Mouse (Mus musculus): ENCODE data around the gene Clint1. TPM values are rescaled to one million over a fixed set of nuclear protein-coding genes. Genes with fewer than 3 reads are reported as not detected.
"Not testable (repeated sequence)": the region's sequence is repeated elsewhere in the genome, so short reads cannot be mapped to it uniquely, and the experiment has no call there.

Clint1 gene
- polyA plus RNA-seq, 1 experiment from 2014 or later, result 81.5 TPM

DNA sequence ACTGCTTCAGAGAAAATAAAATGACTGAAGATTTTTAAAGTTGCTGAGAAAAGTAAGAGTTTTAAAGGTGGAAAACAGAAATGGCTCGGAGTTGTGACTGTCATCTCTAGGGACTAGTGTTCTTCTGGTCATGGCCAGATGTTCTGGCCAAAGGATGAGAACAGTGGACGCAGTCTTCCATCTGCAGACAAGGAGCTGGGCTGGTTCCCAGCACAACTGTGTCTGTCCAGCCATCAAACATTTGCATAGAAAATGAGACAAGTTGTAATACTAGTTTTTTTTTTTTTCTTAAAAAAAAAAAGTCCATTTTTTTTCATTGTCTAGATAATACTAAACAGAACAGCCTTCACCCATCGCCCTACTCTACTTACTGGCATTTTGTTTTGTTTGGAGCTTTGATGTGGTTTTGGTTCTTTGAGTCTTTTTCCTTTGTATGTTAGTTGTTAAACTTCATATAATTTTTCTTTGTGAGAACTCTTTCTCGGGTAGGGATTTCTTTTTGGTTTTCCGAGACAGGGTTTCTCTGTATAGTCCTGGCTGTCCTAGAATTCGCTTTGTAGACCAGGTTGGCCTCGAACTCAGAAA, 23.6 kb downstream of the Clint1 start:
- no peak overlapping the region for H3K4me3 ChIP-seq
- peaks cover 5% of the 10 kb centered on the region; the same call in 1 of the 2 replicates for H3K4me1 ChIP-seq
- WGBS, result 93% methylated on average over 7 of the region's 7 CpGs
- H3K27ac ChIP-seq, result no peak overlapping the region
- H3K36me3 ChIP-seq, result peaks cover 14% of the 10 kb centered on the region
- no peaks in the 10 kb centered on the region for H3K27me3 ChIP-seq (ENCODE audit: low read depth, poor library complexity, severe bottlenecking)
- DNase-seq (ENCODE audit: low spot score), result no peak
- H3K9me3 ChIP-seq (replicated peaks), result no peaks in the 10 kb centered on the region

DNA sequence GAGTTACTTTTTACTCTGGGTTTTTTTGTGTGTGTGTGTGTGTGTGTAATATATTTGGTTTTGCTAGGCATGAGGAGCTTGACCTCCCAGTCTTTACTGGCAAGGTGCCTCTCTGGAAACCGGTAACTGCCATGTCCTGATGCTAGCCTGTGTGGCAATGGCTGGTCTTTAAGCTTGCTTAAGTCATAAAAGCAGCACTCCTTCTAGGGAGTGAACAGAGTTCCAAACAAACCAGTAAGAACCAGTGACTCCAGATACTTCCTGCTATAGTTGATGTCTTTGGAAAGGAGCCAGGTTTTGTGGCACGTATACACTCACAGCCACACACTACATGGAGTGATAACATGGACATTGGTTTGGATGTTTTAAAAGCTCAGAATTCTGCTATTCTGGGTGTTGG, 24.2 kb downstream of the Clint1 start:
- H3K27me3 ChIP-seq (ENCODE audit: low read depth, poor library complexity, severe bottlenecking), result no peaks in the 10 kb centered on the region
- H3K36me3 ChIP-seq, result peaks cover 14% of the 10 kb centered on the region
- H3K4me1 ChIP-seq, result peaks cover 9% of the 10 kb centered on the region; the same call in 1 of the 2 replicates
- 100% methylated on average over 2 of the region's 2 CpGs for WGBS
- H3K27ac ChIP-seq, result no peak overlapping the region
- H3K9me3 ChIP-seq (replicated peaks), result no peaks in the 10 kb centered on the region
- DNase-seq (ENCODE audit: low spot score), result no peak
- no peak overlapping the region for H3K4me3 ChIP-seq

DNA sequence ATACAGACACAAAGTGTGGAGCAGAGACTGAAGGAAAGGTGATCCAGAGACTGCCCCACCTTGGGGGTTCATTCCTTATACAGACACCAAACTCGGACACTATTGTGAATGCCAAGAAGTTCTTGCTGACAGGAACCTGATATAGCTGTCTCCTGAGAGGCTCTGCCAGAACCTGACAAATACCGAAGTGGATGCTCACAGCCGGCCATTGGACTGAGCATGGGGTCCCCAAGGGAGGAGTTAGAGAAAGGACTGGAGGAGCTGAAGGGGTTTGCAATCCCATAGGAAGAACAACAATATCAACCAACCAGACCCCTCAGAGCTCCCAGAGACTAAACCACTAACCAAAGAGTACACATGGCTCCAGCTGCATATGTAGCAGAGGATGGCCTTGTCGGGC, 27.5 kb downstream of the Clint1 start:
- H3K4me1 ChIP-seq; H3K4me3 ChIP-seq; H3K27ac ChIP-seq; H3K36me3 ChIP-seq; DNase-seq (ENCODE audit: low spot score); H3K9me3 ChIP-seq (replicated peaks); H3K27me3 ChIP-seq (ENCODE audit: low read depth, poor library complexity, severe bottlenecking): not testable (repeated sequence)
- WGBS, result 92% methylated on average over 4 of the region's 4 CpGs

DNA sequence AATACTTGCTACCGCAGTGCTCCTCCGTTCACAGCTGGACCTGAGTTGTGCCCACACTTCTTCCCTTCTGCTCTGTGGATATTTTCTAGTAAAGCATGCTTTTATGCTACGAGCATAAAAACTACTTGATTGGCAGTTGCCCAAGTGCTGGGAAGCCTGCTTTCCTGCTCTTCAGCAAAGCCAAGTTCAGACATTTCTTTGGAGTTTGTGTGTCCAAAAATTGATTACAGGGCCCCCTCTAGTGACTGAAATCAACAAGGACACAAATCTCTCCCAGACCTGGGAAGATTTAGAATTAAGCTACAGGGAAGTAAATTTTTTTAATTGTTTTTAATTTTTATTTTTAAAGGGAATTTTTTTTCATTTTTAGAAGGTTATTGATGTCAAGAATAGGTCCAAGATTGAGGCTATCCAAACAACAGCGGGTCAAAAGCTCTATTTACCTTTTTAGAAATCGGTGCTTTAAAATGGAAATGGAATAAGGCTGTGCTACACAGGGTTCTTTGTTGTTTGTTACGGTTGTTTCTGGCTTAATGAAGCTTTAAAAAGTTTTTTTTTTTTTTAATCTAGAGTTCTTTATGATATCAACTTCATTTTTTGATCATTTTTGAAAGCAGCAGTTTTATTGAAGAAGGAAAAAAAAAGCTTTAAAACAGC, 29.3 kb downstream of the Clint1 start:
- 89% methylated on average over 6 of the region's 6 CpGs for WGBS
- Histone ChIP-seq H3K9me3 (replicated peaks) (no peaks in the 10 kb centered on the region), H3K27ac (no peak overlapping the region; the same call in 1 of the 2 replicates), H3K27me3 (ENCODE audit: low read depth, poor library complexity, severe bottlenecking) (no peaks in the 10 kb centered on the region), H3K36me3 (peaks cover 17% of the 10 kb centered on the region), H3K4me3 (no peak overlapping the region), H3K4me1 (peaks cover 9% of the 10 kb centered on the region; the same call in 1 of the 2 replicates)
- no peak for DNase-seq (ENCODE audit: low spot score)

DNA sequence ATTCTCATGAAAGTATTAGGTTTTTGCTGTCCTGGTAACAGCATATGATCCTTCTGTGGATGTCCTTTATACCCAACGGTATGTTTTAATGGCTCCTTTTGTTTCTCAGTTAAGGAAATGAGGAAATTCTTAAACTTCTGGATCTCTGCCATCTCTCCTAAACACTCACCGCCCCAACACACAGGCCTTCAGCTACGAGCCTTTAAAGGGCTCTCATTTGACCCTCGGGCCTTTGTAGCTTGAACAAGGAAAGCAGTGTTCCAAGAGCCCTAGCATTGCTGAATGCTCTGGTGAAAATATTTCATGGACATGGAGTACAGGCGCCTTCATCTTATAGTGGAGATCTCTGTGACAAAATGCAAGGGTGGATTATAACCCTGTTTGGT, 29.8 kb downstream of the Clint1 start:
- Histone ChIP-seq H3K4me3 (no peak overlapping the region), H3K36me3 (peaks cover 22% of the 10 kb centered on the region), H3K4me1 (peaks cover 9% of the 10 kb centered on the region; the same call in 1 of the 2 replicates), H3K9me3 (replicated peaks) (no peaks in the 10 kb centered on the region), H3K27me3 (ENCODE audit: low read depth, poor library complexity, severe bottlenecking) (no peaks in the 10 kb centered on the region), H3K27ac (peak overlapping the region; percentile 53; the same call in 1 of the 2 replicates)
- no peak for DNase-seq (ENCODE audit: low spot score)
- WGBS, result 77% methylated on average over 5 of the region's 5 CpGs

DNA sequence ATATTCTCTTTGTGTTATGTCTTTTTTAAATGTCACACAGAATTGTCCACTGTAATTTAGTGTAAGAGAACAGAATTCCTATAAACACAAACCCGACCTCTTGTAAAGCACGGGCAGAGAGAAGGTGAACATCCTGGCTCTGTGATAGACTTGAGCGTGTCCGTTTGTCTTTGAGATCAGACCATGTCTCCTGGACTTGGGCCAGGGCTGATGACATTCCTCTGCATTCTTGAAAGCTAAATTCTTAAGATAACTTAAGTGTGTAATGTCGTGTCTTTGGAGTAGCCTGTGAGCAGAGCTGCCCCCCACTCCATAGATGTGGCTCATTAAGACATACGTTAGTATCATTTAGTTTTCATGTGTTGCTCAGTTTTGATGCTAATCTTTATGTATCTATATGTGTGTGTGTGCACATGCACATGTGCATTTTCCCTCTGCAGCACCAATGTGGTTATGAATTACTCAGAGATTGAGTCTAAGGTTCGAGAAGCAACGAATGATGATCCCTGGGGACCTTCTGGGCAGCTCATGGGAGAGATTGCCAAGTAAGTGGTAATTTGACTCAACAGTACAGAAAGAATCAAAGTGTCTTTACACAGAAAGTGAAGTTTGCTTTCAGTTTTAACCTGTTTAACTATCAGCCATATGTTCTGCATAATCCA, 31.6 kb downstream of the Clint1 start:
- Histone ChIP-seq H3K27me3 (ENCODE audit: low read depth, poor library complexity, severe bottlenecking) (no peaks in the 10 kb centered on the region), H3K36me3 (peaks cover 37% of the 10 kb centered on the region), H3K4me1 (peaks cover 9% of the 10 kb centered on the region; the same call in 1 of the 2 replicates), H3K9me3 (replicated peaks) (no peaks in the 10 kb centered on the region), H3K27ac (no peak overlapping the region), H3K4me3 (no peak overlapping the region)
- 83% methylated on average over 8 of the region's 8 CpGs for WGBS
- DNase-seq (ENCODE audit: low spot score), result no peak

DNA sequence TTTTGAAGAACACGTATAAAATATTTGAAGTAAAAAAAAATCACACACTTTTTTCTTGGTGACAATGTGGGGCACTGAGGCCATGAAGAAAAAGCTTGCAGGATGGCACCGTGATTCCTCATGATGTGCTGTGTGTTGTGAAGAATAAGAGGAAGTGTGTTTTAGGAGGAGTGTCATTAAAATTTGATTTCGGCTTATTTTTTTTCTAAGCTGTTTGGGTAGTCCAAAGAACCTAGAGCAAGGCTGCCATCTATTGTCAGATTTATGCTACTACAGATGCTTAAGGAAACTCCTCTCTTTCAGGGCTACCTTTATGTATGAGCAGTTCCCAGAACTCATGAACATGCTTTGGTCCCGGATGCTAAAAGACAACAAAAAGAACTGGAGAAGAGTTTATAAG, 32.2 kb downstream of the Clint1 start:
- 73% methylated on average over 4 of the region's 4 CpGs for WGBS
- peaks cover 9% of the 10 kb centered on the region; the same call in 1 of the 2 replicates for H3K4me1 ChIP-seq

DNA sequence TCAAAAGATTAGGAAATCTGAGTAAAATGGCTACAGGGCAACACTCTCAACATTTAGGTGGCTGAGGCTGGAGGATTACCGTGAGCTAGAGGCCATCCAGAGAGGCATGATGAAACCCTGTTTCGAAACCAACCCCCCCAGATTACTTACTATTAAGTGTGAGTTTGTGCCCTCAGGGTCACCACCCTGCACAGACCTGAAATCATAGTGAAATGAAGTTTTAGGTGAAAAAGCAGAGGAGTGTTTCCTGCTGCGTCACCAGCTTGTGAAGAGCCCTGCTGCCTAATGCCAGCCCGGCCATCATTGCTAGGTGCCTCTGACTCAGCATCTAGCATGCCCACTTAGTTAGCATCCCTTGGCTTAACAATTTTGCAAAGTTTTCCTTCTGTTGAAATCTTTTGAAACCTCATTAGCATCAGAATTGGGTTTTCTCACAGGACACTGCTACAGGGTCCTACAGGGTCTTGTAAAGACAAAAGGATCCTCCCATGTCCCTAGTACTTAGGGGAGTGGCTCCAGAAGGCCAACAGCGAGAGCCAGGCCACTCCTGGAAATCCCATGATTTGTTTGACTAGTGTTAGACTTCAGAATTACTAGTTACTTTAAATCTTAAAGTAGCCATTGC, 33.9 kb downstream of the Clint1 start:
- H3K27ac ChIP-seq, result no peak overlapping the region
- H3K4me1 ChIP-seq, result peaks cover 2% of the 10 kb centered on the region; the same call in 1 of the 2 replicates
- no peaks in the 10 kb centered on the region for H3K9me3 ChIP-seq (replicated peaks)
- H3K36me3 ChIP-seq, result peaks cover 60% of the 10 kb centered on the region
- no peak overlapping the region for H3K4me3 ChIP-seq
- H3K27me3 ChIP-seq (ENCODE audit: low read depth, poor library complexity, severe bottlenecking), result no peaks in the 10 kb centered on the region
- no peak for DNase-seq (ENCODE audit: low spot score)
- 87% methylated on average over 5 of the region's 5 CpGs for WGBS

More for the DNA sequence above, 32.2 kb downstream of the Clint1 start:
- Histone ChIP-seq H3K27me3 (ENCODE audit: low read depth, poor library complexity, severe bottlenecking) (no peaks in the 10 kb centered on the region), H3K27ac (no peak overlapping the region), H3K4me3 (no peak overlapping the region), H3K36me3 (peaks cover 44% of the 10 kb centered on the region), H3K9me3 (replicated peaks) (no peaks in the 10 kb centered on the region)
- DNase-seq (ENCODE audit: low spot score), result no peak

DNA sequence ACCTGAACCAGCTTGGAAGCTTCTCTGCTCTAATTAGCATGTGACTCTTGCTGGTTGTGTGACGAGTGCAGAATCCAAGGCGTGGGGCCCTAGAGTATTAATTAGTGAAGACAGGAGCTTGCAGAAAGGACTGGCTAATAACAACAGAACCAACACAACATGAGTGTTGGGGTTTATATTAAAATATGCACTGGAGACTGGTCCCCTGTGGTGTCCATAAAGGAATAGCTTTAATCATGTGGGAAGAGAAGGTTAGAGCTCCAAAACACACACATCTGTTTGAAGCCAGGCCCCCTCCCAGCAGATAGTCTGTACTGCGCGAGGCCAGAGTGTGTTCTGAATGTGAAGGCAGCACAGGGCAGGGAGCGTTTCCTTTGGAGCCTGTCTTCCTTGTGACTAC, 34.7 kb downstream of the Clint1 start:
- H3K9me3 ChIP-seq (replicated peaks), result no peaks in the 10 kb centered on the region
- no peak overlapping the region for H3K27ac ChIP-seq
- H3K27me3 ChIP-seq (ENCODE audit: low read depth, poor library complexity, severe bottlenecking), result no peaks in the 10 kb centered on the region
- peaks cover 69% of the 10 kb centered on the region for H3K36me3 ChIP-seq
- no peak overlapping the region for H3K4me3 ChIP-seq
- 90% methylated on average over 5 of the region's 5 CpGs for WGBS
- DNase-seq (ENCODE audit: low spot score), result no peak
- H3K4me1 ChIP-seq, result no peaks in the 10 kb centered on the region

DNA sequence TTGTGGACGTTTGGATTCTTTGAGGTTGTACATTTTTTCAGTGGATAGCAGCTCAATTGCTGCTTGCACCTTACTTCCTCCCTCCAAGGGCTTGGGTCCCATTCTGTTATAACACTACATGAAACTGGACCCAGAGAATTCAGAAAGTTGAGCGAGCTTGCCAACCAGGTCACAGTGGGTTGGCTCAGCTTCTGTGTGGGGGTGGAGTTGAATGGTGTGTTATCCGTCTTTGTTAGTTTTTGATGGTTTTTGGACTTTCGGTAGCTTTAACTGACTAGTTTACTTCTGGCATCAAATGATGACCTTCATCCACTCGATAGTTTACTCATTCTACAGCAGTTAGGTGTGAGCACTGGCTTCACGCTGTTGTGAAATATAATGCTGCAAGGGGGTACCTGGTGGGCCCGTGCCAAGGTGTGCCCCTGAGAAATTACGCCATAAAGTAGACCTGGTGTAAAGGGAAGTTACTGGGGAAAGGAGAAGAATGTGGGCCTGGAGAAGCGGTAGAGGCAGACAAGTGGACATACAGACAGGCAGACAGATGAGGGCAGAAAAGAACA, 36.7 kb downstream of the Clint1 start:
- H3K4me1 ChIP-seq, result no peaks in the 10 kb centered on the region
- H3K4me3 ChIP-seq, result no peak overlapping the region
- WGBS, result 90% methylated on average over 9 of the region's 9 CpGs
- H3K36me3 ChIP-seq, result peaks cover 89% of the 10 kb centered on the region
- no peak overlapping the region for H3K27ac ChIP-seq
- no peaks in the 10 kb centered on the region for H3K27me3 ChIP-seq (ENCODE audit: low read depth, poor library complexity, severe bottlenecking)
- no peaks in the 10 kb centered on the region for H3K9me3 ChIP-seq (replicated peaks)
- no peak for DNase-seq (ENCODE audit: low spot score)

DNA sequence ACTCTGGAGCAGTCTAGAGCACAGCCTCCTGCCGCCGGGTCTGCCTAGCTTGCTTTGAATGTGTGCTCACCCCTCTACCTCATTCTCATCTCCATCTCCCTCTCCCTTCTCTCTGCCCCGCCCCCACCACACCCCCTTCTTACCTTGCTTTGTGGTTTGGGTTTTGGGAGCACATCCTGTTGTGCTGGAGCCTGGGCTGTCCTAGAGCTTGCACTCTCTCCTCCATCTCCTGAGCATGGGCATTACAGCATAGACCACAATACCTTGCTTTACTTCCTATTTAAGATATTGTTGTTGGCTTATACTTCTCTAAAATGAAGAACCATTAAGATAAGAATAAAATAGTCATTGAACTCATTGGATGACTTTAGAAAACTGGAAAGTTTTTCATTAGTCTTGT, 38.1 kb downstream of the Clint1 start:
- no peak for DNase-seq (ENCODE audit: low spot score)
- Histone ChIP-seq H3K27me3 (ENCODE audit: low read depth, poor library complexity, severe bottlenecking) (no peaks in the 10 kb centered on the region), H3K4me1 (no peaks in the 10 kb centered on the region), H3K27ac (no peak overlapping the region), H3K4me3 (no peak overlapping the region), H3K36me3 (peaks cover 98% of the 10 kb centered on the region), H3K9me3 (replicated peaks) (no peaks in the 10 kb centered on the region)
- 82% methylated on average over 3 of the region's 3 CpGs for WGBS

DNA sequence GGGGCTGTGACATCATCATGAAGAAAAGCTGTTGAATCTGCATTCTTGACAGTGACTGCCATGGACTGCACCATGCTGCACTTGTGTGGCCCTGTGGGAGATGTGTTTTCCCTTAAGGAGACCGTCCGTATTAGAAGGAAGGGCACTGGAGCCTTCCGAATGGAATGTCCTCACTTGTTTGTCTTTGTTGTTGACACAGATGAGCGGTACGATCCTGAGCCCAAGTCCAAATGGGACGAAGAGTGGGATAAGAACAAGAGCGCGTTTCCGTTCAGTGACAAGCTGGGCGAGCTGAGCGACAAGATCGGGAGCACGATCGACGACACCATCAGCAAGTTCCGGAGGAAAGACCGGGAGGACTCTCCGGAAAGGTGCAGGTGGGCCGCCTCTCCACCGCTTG, 38.6 kb downstream of the Clint1 start:
- peaks cover 100% of the 10 kb centered on the region for H3K36me3 ChIP-seq
- WGBS, result 96% methylated on average over 20 of the region's 20 CpGs

More for the DNA sequence above, 38.6 kb downstream of the Clint1 start:
- H3K27ac ChIP-seq, result no peak overlapping the region
- H3K4me1 ChIP-seq, result no peaks in the 10 kb centered on the region
- no peak for DNase-seq (ENCODE audit: low spot score)
- no peak overlapping the region for H3K4me3 ChIP-seq
- no peaks in the 10 kb centered on the region for H3K9me3 ChIP-seq (replicated peaks)
- H3K27me3 ChIP-seq (ENCODE audit: low read depth, poor library complexity, severe bottlenecking), result no peaks in the 10 kb centered on the region
